Mouse (Mus musculus): Measurements from ENCODE around the gene Get4.

Get4 gene

GRCm38 (mm10) chr5:139282191-139282590 is 30.1 kb downstream of the Get4 start:
- in situ Hi-C loops (cut with MseI, MboI): no loop called here

- in situ Hi-C loops (cut with MseI, MboI): no loop called here
Observed at GRCm38 (mm10) chr5:139283460-139284180, 31.5 kb downstream of the Get4 start.

GRCm38 (mm10) chr5:139285383-139286067 is 33.4 kb downstream of the Get4 start:
- in situ Hi-C loops (cut with MseI, MboI): no loop called here

- in situ Hi-C loops (cut with MseI, MboI): no loop called here
Observed at GRCm38 (mm10) chr5:139286142-139286941, 34.2 kb downstream of the Get4 start.

- in situ Hi-C loops (cut with MseI, MboI): no loop called here
Observed at GRCm38 (mm10) chr5:139287099-139287498, 35.0 kb downstream of the Get4 start.

GRCm38 (mm10) chr5:139287787-139288186 is 35.7 kb downstream of the Get4 start:
- in situ Hi-C loops (cut with MseI, MboI): no loop called here

- in situ Hi-C loops (cut with MseI, MboI): no loop called here
Observed at GRCm38 (mm10) chr5:139288591-139288990, 36.5 kb downstream of the Get4 start.

GRCm38 (mm10) chr5:139290467-139291259 is 38.5 kb downstream of the Get4 start:
- in situ Hi-C loops (cut with MseI, MboI): no loop called here

- in situ Hi-C loops (cut with MseI, MboI): no loop called here
Observed at GRCm38 (mm10) chr5:139291811-139292560, 39.9 kb downstream of the Get4 start.

- in situ Hi-C loops (cut with MseI, MboI): no loop called here
Observed at GRCm38 (mm10) chr5:139294089-139294488, 42.0 kb downstream of the Get4 start.

- in situ Hi-C loops (cut with MseI, MboI): no loop called here
Observed at GRCm38 (mm10) chr5:139297092-139297491, 45.0 kb downstream of the Get4 start.

- in situ Hi-C loops (cut with MseI, MboI): no loop called here
Observed at GRCm38 (mm10) chr5:139297745-139298144, 45.6 kb downstream of the Get4 start.

- in situ Hi-C loops (cut with MseI, MboI): no loop called here
Observed at GRCm38 (mm10) chr5:139302101-139302500, 50.0 kb downstream of the Get4 start.

GRCm38 (mm10) chr5:139303646-139304061 is 51.5 kb downstream of the Get4 start:
- in situ Hi-C loops (cut with MseI, MboI): no loop called here

GRCm38 (mm10) chr5:139309946-139310345 is 57.8 kb downstream of the Get4 start:
- in situ Hi-C loops (cut with MseI, MboI): no loop called here

- in situ Hi-C loops (cut with MseI, MboI): no loop called here
Observed at GRCm38 (mm10) chr5:139310477-139310876, 58.4 kb downstream of the Get4 start.

GRCm38 (mm10) chr5:139311822-139312221 is 59.7 kb downstream of the Get4 start:
- in situ Hi-C loops (cut with MseI, MboI): no loop called here

GRCm38 (mm10) chr5:139313536-139313935 is 61.4 kb downstream of the Get4 start:
- in situ Hi-C loops (cut with MseI, MboI): no loop called here

- in situ Hi-C loops (cut with MseI, MboI): no loop called here
Observed at GRCm38 (mm10) chr5:139314941-139315642, 63.0 kb downstream of the Get4 start.

- in situ Hi-C loops (cut with MseI, MboI): no loop called here
Observed at GRCm38 (mm10) chr5:139316982-139317675, 65.0 kb downstream of the Get4 start.
